19 mouse cellular contexts compared by ENCODE assay signal in the genomic region with DNA sequence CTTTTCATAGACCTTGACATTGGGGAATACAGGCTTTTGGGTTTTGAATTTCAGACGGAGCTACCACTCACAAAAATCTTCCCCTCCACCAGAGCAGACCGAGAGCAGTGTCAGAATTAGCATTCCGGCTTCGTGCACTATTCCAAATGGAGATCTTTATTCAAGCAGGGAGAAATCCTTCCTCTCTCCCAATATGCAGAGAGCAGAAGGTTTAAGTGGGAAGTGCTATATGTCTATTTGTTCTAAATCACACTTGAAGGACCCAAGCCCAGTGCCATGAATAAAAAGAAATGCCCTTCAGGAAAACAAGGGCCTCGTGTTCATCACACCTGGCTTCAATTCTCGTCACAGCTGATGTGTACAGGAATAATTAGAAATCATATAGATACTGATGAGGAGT.
DNase-seq lines count a peak whose midpoint lies in the region; ATAC-seq lines count a peak whose summit lies in the region.
"Had no signal": no experiment of that assay in that cellular context is flagged by ENCODE, and none has a peak within 500 bp of the region (broad histone marks: within the 10 kb centered on the region; RNA-seq: fewer than 3 reads in every experiment).

No protein-coding gene starts in this region.

- peak; percentile 97 for ATAC-seq in frontal cortex, adult (ENCODE audit: low TSS enrichment)
- ATAC-seq: CD4-positive, CD25-positive, alpha-beta regulatory T cell, adult 4 months; forebrain, embryonic 16.5 days; hindbrain, postnatal 0 days had no signal

- no peak for DNase-seq in frontal cortex, postnatal 10 days (ENCODE audit: low spot score in 2 of 2)
- DNase-seq in right cerebral cortex, adult 2 months (ENCODE audit: low spot score in 2 of 2), result peak; percentile 6 to 16
- no peak for DNase-seq in right cerebral cortex, postnatal 4 days
- DNase-seq in left cerebral cortex, postnatal 25 days (ENCODE audit: low spot score in 2 of 2), result peak; percentile 6 to 75
- no peak for DNase-seq in lung, postnatal 25 days (ENCODE audit: low spot score)
- no peak for DNase-seq in gastrocnemius, postnatal 14 days
- DNase-seq: adrenal gland, adult 8-10 months; adrenal gland, postnatal 36 days; B cell, adult 2 months; cerebellum, adult 11 months; cerebellum, adult 8-10 months; cerebellum, postnatal 14 days; gastrocnemius, postnatal 10 days; heart, adult 2 months; heart, postnatal 14 days had no signal

- intact Hi-C loops in left cerebral cortex, postnatal 25 days (cut with DNase I), result loop anchor here (1.0 kb wide), 1 partner anchor 95 kb away; no protein-coding TSS in a partner anchor
- intact Hi-C loops in gastrocnemius, postnatal 14 days (cut with DNase I; ENCODE audit: low total_unique reads), result no loop called here

Comparison
In these comparisons a context has a peak if more than half of its experiments do, and no peak if none do; other contexts are left out.
1. DNase-seq: peak in right cerebral cortex, adult 2 months (2 of 2) and left cerebral cortex, postnatal 25 days (2 of 2); none in frontal cortex, postnatal 10 days (0 of 2), right cerebral cortex, postnatal 4 days (single experiment), lung, postnatal 25 days (single experiment) and gastrocnemius, postnatal 14 days (single experiment).